Mouse (Mus musculus) forebrain, postnatal 0 days (tissue): Measurements from ENCODE around the gene Zbtb41. TPM values are rescaled to one million over a fixed set of nuclear protein-coding genes. Genes with fewer than 3 reads are reported as not detected.

ENCODE experiments used
- ATAC-seq: fragments of 200-750 bp; cut with Nextera tagmentation; 2 replicates; pipeline ENCODE4 v1.8.0; 2017; ENCODE audit warnings: mild to moderate bottlenecking, moderate library complexity
- DNase-seq: peaks from one replicate; pipeline ENCODE4 v3.0.0-alpha.2; 2015
- H3K27ac ChIP-seq: fragments of 300-500 bp; sonication (generic); 2 replicates; pipeline ENCODE4 v1.5.1; 2014; ENCODE audit warnings: low read depth, mild to moderate bottlenecking, antibody characterized with exemption, low read length, moderate library complexity, mixed read lengths
- H3K27me3 ChIP-seq: fragments of 300-500 bp; sonication (generic); 2 replicates; pipeline ENCODE4 v1.6.1; 2014; ENCODE audit warnings: mild to moderate bottlenecking, low read length, mixed read lengths; ENCODE audit not compliant: insufficient read depth
- H3K36me3 ChIP-seq: fragments of 300-500 bp; sonication (generic); 2 replicates; pipeline ENCODE4 v1.6.1; 2014; ENCODE audit warnings: mild to moderate bottlenecking, moderate library complexity; ENCODE audit not compliant: insufficient read depth
- H3K4me1 ChIP-seq: fragments of 300-500 bp; sonication (generic); 2 replicates; pipeline ENCODE4 v1.6.1; 2014; ENCODE audit warnings: antibody characterized with exemption; ENCODE audit not compliant: insufficient read depth
- H3K4me2 ChIP-seq: fragments of 300-500 bp; sonication (generic); 2 replicates; pipeline ENCODE4 v1.6.1; 2014; ENCODE audit warnings: low read depth, mild to moderate bottlenecking, moderate library complexity
- H3K4me3 ChIP-seq: fragments of 300-500 bp; sonication (generic); 2 replicates; pipeline ENCODE4 v1.5.1; 2014; ENCODE audit warnings: low read depth, low read length, mixed read lengths
- H3K9ac ChIP-seq: fragments of 300-500 bp; sonication (generic); 2 replicates; pipeline ENCODE4 v1.6.1; 2014; ENCODE audit warnings: mild to moderate bottlenecking
- H3K9me3 ChIP-seq: fragments of 300-500 bp; sonication (generic); 2 replicates; pipeline ENCODE4 v1.6.1; 2016; ENCODE audit warnings: low read length
- CTCF ChIP-seq: sonication (generic); IDR thresholded peaks from 2 replicates; pipeline ENCODE4 v1.5.1; 2016; ENCODE audit warnings: antibody characterized with exemption, control low read depth, low read depth
- WGBS: fragments of 180-500 bp; shearing (Covaris S2); extraction: QIAGEN DNeasy Blood & Tissue Kit; methylation state at CpG from one replicate; pipeline ENCODE4 v1.1.7; 2014; 5-methylcytosine and 5-hydroxymethylcytosine counted together
- polyA plus RNA-seq: library from polyadenylated mRNA; unstranded; fragments of >200 nt; fragmentation: Nextera tagmentation; extraction: Ambion mirVana; gene quantifications from 2 replicates; pipeline ENCODE4 v1.2.1, GENCODE M21; 2015
- total RNA-seq: library from RNA; depleted of rRNA; stranded (reverse); fragments of >200 nt; gene quantifications from 2 replicates; pipeline ENCODE4 v1.2.3, GENCODE M21; 2014

Gene Zbtb41
- total and polyA plus RNA-seq, 2 experiments from 2014 or later, result 10.9 to 57.3 TPM

DNA sequence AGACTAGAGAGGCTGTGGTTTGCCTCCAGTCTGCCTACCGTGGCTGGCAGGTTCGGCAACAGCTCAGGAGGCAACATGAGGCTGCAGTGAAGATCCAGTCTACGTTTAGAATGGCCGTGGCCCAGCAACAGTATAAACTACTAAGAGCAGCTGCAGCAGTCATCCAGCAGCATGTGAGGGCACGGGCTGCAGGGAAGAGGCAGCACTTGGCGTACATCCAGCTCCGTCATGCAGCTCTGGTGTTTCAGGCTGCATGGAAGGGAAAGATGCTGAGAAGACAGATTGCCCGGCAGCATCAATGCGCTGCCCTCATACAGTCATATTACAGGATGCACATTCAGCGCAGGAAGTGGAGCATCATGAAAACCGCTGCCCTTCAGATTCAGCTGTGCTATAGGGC lies 56.8 kb downstream of the Zbtb41 start:
- Histone ChIP-seq H3K4me3 (no peak overlapping the region), H3K27ac (no peak overlapping the region; the same call in 1 of the 2 replicates), H3K9me3 (no peaks in the 10 kb centered on the region), H3K4me2 (no peak overlapping the region), H3K36me3 (no peaks in the 10 kb centered on the region), H3K4me1 (no peaks in the 10 kb centered on the region), H3K9ac (no peak overlapping the region), H3K27me3 (no peaks in the 10 kb centered on the region)
- no peak for TF ChIP-seq CTCF
- peak; percentile 30; the same call in 1 of the 2 replicates for ATAC-seq
- DNase-seq, result peak; percentile 21
- 75% methylated on average over 11 of the region's 11 CpGs for WGBS

GRCm38 (mm10) chr1:139480246-139480645 lies 58.2 kb downstream of the Zbtb41 start:
- ATAC-seq, result peak; percentile 43
- Histone ChIP-seq H3K36me3 (no peaks in the 10 kb centered on the region), H3K4me2 (no peak overlapping the region), H3K9me3 (no peaks in the 10 kb centered on the region), H3K9ac (no peak overlapping the region), H3K27me3 (no peaks in the 10 kb centered on the region), H3K4me1 (no peaks in the 10 kb centered on the region), H3K27ac (no peak overlapping the region), H3K4me3 (no peak overlapping the region)
- DNase-seq, result no peak
- no peak for TF ChIP-seq CTCF
- 88% methylated on average over 8 of the region's 8 CpGs for WGBS

DNA sequence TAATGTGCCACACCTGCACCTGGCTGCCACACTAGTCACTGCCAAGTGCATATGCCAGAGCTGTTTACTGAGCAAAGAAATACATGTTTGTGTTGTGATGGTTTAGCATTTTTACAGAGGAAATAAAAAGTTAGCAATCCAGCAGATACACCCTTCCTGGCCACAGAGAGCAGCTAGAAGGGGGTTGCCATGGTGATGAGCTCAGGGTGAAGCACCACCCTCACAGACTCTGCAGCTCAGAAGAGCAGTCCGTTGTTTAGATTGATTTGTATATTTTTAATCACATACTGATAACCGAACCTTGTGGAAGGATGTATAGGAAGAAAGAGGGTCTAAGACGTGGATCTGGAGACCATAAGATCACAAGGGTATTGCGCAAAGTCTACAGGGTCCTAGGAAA lies 59.1 kb downstream of the Zbtb41 start:
- DNase-seq (peak; percentile 5), ATAC-seq (peak; percentile 74)
- Histone ChIP-seq H3K27ac (no peak overlapping the region), H3K9ac (no peak overlapping the region), H3K9me3 (no peaks in the 10 kb centered on the region), H3K27me3 (no peaks in the 10 kb centered on the region), H3K36me3 (no peaks in the 10 kb centered on the region), H3K4me2 (no peak overlapping the region), H3K4me1 (no peaks in the 10 kb centered on the region), H3K4me3 (no peak overlapping the region)
- 80% methylated on average over 4 of the region's 4 CpGs for WGBS
- TF ChIP-seq CTCF, result no peak

DNA sequence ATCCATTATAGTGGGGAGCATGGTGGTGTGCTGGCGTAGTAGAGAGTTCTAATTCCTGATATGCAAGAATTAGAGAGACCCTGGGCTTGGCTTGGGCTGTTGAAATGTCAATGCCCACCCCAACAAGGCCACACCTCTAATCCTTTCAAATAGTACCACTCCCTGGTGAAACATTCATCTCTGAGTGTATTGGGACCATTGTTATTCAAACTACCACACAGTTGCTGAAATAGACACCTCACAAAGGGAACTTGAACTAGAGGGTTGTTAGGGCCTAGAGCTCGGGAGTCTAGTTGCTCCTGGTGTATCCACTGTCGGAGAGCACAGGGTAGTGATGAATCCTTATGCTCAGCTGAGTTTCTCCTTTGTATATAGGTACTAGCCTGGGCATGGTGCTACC lies 72.5 kb downstream of the Zbtb41 start:
- Histone ChIP-seq H3K4me2 (no peak overlapping the region), H3K9me3 (no peaks in the 10 kb centered on the region), H3K4me3 (no peak overlapping the region), H3K27ac (no peak overlapping the region), H3K9ac (no peak overlapping the region), H3K36me3 (no peaks in the 10 kb centered on the region; the same call in 1 of the 2 replicates), H3K27me3 (no peaks in the 10 kb centered on the region), H3K4me1 (no peaks in the 10 kb centered on the region)
- no peak for TF ChIP-seq CTCF
- WGBS, result 58% methylated on average over 3 of the region's 3 CpGs
- ATAC-seq (no peak), DNase-seq (no peak)

DNA sequence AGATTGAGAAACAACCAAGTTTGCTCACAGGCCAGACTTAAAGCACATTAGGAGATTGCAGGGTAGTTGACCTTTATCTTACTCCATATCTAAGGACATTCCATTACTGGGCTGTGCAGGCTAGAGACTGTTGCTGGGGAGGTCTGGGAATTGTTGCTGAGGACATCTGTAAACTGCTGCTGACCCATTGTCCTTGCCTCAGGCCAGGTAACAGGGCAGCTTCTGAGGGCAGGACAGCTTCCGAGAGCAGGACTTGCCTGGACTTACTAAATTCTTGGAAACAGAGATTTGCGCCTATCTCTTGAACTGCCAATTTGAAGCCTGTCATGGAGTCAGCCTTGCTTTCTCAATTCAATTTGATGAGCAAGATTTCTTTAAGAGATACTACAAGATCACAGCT lies 73.3 kb downstream of the Zbtb41 start:
- no peak overlapping the region for H3K9ac ChIP-seq
- no peaks in the 10 kb centered on the region for H3K4me1 ChIP-seq
- H3K9me3 ChIP-seq, result no peaks in the 10 kb centered on the region
- no peaks in the 10 kb centered on the region; the same call in 1 of the 2 replicates for H3K36me3 ChIP-seq
- no peaks in the 10 kb centered on the region for H3K27me3 ChIP-seq
- no peak overlapping the region for H3K4me2 ChIP-seq
- ATAC-seq (no peak), DNase-seq (no peak)
- no peak overlapping the region for H3K27ac ChIP-seq
- WGBS, result 89% methylated on average over 2 of the region's 2 CpGs
- TF ChIP-seq CTCF, result no peak
- no peak overlapping the region for H3K4me3 ChIP-seq

GRCm38 (mm10) chr1:139496212-139496611 lies 74.1 kb downstream of the Zbtb41 start:
- no peak overlapping the region for H3K4me2 ChIP-seq
- no peak overlapping the region for H3K27ac ChIP-seq
- WGBS, result 89% methylated on average over 3 of the region's 3 CpGs
- DNase-seq (no peak), ATAC-seq (no peak)
- no peaks in the 10 kb centered on the region; the same call in 1 of the 2 replicates for H3K36me3 ChIP-seq
- H3K4me1 ChIP-seq, result no peaks in the 10 kb centered on the region
- TF ChIP-seq CTCF, result no peak
- H3K27me3 ChIP-seq, result no peaks in the 10 kb centered on the region
- no peaks in the 10 kb centered on the region for H3K9me3 ChIP-seq
- no peak overlapping the region for H3K4me3 ChIP-seq
- no peak overlapping the region for H3K9ac ChIP-seq

DNA sequence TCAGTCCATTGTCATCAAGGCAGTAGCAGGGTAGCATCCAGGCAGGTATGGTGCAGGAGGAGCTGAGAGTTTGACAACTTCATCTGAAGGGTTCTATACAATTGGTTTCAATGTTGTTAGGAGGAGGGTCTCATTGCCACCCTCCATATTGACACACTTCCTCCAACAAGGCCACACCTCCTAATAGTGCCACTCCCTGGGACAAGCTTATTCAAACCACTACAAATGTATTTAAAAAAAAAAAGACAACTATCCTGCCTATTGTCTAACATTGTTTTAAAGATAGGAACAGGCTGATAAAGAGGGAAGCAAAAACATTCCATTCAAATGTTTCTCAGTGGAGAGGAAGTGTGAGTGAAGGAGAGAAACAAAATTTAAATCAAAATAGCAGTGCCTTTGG lies 77.7 kb downstream of the Zbtb41 start:
- DNase-seq (no peak), ATAC-seq (no peak)
- Histone ChIP-seq H3K9me3 (no peaks in the 10 kb centered on the region), H3K4me3 (no peak overlapping the region), H3K4me2 (no peak overlapping the region), H3K27me3 (no peaks in the 10 kb centered on the region), H3K36me3 (no peaks in the 10 kb centered on the region), H3K4me1 (no peaks in the 10 kb centered on the region), H3K27ac (no peak overlapping the region), H3K9ac (no peak overlapping the region)
- TF ChIP-seq CTCF, result no peak
